Mouse (Mus musculus) layer of hippocampus, adult 9-11 months (tissue): Measurements from ENCODE around the gene Psmg4.
A peak's percentile ranks its signal among the peaks of the same experiment; 100 is the strongest.

Experiments used
- DNase-seq: peaks from one replicate; pipeline ENCODE4 v3.0.0; 2022

The Psmg4 gene

DNA sequence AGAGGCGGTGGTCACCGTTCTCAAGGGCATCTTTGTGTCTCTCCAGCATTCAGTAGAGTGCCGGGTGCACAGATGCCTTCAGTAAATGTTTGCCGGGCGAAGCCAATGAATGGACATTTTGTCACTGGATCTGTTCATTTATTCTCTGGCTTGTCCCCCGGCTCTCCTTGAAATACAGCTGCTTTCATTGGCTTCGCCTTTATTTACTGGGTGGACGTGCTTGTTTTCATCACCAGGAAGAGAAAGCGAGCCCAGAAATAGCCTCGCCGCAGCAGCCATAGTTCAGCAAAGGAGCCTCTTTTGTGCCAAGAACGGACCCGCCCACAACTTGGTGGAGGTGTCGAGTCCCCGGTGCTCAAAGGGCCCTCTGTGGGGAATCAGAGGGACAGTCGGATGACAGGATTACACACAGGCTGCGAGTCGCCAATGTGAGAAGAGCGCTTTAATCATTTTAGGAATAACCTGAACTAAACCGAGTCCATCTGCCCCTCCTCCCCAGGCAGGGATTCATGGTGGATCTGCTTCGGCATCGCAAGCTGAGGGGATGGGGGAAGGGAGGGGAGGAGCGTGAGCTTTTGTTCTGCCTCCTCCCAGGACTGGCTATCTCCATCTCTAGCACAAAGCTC, 13.9 kb upstream of the Psmg4 start:
- peak; percentile 88 for DNase-seq

DNA sequence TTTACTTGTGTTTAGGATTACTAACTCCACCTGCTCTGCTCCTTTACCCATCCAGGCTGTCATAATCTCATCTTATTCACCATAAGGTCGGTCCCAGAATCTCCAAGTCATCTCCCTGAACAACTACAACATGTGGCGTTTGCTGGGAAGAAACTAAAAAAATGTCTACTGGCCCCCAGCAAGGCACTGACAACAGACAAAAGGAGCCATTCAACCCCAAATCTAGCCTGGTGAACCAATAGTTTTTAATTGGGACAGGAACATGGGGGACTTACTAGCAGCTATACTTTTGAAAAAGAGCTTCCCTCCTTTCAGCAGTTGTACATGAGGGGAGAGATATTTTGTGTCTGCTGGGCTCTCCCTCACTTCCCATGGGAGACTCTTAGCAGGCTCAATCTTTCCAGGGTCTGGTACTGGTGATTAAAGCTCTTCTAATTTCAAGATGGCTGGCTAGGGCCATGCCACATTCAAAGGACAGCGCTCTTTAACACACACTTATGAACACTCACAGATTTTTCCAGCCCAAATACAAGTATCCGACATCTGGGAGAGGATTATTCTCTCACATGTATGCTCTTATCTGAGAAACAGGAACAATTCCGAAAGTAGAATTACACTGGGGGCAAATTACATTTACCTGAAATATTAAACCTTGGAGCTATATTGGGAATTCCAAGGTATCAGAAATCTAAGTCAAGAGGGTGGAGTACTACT, 13.1 kb upstream of the Psmg4 start:
- DNase-seq, result no peak

DNA sequence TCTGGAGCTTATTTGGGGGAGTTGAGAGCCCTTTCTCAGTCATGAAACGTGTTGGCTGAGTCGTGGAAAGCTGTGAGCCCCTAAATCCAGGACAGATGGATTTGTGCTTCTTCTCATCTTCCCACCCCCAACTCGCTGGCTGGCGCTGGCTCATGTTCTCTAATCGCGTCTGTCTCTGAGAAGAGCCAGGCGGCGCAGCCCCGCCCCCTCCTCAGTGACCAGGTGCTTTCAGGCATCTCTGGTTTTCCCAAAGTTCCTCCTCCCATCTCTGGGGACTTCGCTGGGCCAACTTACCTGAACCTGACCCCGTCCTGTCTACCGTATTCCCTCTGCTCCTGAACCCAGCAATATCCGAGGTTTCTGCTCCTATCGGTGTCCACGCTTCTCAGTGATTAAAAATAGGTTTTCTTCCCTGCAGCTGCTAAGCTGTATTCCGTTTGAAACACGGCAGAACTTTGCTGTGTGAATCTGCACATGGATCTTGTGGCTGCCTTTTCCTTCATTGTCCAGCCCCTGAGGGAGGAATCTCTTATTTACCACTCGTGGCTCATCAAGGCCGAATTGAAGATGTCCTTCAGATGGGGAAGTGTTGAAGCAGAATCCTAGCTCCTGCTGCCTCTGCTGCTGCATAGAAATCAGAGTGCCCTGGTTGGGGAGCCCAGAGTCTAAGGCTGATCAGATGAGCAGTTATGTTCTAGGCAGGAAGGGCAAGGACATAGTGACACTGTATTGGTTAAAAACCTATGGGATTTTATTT, 12.3 kb upstream of the Psmg4 start:
- DNase-seq, result peak; percentile 82

DNA sequence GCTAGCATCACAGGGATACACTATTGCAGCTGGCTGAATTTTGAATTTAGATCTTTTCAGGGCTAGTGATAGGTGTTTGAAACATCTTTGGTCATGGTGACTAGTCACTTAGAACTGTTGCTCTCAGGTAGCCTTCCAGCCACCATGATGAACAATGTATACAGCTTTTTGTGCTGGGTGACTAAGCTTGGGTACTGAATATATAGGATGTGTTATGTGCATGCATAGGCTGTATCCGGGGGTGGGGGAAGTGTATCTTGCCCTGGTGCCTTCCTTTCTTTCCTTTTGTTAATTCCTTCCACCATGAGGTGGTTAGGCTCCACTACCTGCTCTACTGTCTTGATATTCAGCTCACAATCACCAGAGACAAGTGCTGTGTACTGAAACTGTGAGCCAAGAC, 11.3 kb upstream of the Psmg4 start:
- no peak for DNase-seq

DNA sequence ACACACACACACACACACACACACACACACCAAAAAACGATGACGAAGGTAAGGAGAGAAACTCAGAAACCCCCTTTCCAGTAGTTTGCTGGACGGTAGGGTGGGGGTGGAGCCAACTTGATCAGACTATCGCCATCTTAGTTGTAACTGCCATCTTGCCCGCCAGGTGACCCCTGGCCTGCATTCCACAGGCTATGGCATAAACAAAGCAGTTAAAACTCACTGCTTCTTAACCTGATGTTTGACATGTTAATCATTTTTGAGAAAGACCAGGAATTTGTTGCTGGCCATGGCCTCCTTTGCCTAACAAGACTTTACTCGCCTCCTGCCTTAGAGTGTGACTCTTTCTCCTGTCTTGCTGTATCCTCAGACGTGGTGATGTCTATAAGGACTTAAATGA, 10.1 kb upstream of the Psmg4 start:
- peak; percentile 1 for DNase-seq

DNA sequence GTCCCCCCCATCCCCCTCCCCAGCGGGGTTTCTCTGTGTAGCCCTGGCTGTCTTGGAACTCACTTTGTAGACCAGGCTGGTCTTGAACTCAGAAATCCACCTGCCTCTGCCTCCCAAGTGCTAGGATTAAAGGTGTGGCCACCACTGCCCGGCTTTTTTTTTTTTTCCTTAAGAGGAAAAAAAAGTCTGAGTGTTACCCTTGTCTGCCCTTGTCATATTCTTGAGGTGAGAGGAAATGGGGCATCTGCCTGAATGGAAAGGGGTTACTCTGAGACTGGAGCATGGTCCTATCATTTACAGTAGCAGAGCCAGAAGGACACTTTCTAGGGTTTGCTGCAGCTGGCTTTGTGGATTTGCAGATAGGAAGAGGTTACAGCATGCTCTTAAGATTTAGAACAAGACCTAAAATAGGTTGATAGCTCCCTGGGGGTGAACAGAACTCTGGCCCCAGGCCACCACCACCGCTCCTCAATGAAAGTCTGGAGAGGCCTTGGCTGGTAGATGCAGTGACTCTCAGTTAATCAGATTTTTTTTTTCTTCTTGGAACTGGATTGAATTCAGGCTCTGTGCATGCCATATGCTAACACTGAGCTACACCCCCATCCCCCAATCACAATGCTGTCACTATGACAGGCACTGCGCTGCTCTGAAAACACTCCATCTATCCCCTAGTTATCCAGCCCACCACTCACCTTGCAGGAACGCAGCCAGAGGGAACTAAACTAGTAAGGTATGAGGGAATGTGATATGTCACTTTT, 9.3 kb upstream of the Psmg4 start:
- DNase-seq, result peak; percentile 65

DNA sequence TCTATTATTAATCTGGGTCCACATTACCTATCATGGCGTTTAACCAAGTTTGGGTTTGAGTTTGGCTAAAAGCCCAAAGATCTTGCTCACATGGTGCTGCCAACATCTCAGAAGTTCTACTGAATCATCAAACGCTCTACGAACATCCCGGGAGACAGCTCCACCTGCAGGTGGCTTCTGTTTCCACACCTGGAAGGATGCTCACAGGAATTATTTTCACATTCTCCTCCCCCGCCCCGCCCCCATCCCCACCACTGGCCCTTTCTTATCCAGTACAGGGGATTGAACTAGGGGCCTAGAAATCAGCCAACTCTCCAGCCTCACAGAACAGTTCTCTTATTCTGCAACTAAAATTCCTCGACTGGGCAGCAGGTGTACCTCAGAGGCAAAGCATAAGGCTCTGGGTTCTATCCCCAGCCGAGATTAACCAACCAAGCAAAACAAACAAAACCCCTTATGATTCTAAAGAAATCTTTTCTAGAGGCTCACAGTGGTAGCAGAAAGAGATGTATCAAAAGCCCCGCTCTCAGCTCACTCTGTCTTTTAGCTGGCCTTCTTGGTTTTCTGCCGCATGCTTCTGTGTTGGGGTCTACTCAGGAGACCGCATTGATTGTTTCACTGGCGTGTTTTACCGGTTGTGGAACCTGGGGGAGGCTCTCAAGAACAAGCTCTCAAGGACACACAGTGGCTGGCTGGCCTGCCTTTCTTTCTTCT, 8.4 kb upstream of the Psmg4 start:
- DNase-seq, result peak; percentile 68

DNA sequence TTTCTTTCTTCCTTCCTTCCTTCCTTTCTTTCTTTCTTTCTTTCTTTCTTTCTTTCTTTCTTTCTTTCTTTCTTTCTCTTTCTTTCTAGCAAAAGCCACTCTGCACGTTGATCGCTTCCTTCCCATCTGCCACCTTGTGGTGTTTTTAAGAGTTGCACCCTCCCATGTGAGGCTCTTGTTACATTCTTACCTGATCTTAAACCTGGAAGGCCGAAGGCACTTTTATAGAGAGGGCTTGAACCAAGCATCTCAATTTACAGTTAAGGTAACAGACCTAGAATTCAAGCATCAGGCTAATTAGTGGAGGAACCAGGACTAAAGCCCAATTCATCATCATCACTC, 7.9 kb upstream of the Psmg4 start:
- DNase-seq, result peak; percentile 65

DNA sequence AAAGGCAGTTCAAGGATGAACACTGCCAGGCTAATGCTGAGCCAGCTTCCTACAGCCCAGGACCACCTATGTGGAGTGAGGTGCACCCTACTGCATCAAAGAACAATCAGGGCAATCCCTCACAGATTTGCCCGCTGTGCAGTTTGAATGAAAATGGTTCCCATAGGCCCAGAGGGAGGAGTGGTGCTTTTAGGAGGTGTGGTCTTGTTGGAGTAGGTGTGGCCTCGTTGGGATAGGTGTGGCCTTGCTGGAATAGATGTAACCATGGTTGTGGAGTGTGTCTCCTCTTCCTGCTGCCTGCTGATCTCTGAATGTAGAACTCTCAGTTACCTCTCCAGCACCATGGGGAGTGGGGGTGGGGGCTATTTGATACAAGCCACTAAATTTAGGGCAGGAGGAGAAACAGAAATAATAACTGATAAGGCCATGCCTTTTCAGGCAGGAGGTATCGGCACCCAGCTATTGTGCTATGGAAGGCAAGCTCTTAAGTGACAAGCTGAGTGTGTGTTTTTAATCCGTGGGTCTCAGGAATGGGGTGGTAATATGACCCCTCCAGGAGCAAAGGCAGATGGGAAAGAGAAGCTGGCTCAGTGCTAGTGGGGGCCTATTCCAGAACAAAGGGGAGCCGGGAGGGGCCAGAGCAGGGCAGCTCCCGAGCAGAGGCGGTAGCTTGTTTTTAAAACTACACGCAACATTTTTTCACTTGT, 6.5 kb upstream of the Psmg4 start:
- no peak for DNase-seq

DNA sequence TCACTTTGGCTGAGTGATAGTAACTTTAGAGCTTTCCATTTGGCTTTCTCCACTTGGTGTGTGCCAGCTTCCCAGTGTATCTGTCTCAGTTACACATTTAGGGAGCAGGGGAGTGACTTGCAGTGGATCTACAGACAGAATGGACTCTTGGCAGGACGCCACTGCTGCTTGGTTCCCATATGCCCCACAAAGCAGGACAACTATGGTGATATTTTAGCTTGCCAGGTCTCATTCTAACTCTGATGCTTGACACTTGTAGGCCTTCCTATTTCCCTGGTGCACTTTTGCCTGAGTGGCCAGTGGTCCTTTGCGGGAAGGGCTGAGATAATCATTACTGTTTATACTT, 6.0 kb upstream of the Psmg4 start:
- peak; percentile 49 for DNase-seq

DNA sequence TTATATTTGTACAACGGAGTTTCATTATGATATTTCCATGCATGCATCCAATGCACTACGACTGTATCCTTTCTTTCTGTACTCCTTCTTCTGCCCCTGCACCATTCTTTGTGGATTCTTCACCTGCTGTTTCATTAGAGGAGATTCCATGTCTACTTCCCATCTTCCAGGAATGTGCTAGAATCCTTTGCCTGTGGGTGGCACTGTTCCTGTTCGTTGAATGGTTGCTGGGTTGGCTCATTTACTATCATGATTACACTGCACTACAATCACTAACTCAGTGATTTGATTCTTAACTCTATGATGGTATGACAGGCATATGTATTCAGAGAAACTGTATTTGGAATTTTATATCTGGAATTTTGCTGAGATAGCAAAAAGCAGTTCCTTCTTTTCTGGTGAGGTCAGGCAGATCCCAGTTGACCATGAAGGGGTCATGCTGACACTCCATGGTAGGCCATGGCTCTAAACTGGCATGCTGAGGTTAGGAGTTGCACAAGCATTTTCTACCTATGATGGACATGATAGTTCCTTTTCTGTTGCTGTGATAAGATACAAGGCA, 5.1 kb upstream of the Psmg4 start:
- DNase-seq, result no peak

DNA sequence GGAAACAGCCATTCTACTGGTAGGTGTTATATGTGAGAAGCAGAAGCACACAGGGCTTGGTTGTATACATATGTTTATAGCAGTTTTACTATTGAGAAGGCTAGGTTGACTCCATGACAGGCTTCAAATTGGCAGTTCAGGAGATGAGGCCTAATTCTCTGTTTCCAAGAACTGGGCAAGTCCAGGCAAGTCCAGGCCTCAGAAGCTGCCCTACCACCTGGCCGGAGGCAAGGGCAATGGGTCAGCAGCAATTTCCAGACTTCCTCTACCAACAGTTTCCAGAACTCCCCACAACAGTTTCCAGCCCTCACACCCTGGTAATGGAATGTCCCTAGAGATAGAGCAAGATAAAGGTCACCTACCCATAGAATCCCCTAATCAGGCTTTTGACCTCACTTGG, 2.8 kb upstream of the Psmg4 start:
- no peak for DNase-seq

DNA sequence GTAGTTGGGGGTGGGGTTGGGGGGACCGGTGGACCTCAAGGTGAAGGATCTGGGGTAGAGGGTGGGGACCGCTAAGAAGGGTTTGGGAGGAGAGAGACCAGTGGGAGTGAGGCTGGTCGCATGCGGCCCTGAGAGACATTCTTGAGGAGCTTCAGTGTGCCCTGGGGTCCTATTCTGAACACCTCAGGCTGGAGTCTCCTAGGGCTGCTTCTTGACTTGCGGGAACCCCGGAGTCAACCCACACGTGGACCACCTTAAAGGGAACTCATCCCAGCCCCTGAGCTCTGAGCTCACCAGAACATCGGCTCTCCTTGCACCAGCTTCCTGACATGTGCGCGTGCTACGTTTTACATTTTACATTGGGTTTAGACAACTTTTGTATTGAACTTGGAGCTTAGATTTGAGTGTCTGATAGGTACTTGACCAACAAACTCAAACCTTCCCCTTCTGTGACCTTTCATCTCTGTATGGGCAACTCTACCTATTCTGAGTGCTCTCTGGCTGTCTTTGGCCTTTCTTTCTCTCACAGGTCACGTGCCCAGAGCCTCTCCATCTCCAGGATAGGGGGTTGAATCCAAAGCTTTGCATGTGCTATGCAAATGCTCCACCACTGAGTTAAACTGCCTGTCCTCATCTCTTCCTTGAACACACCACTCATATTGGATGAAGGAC, 676 bp downstream of the Psmg4 start:
- no peak for DNase-seq

DNA sequence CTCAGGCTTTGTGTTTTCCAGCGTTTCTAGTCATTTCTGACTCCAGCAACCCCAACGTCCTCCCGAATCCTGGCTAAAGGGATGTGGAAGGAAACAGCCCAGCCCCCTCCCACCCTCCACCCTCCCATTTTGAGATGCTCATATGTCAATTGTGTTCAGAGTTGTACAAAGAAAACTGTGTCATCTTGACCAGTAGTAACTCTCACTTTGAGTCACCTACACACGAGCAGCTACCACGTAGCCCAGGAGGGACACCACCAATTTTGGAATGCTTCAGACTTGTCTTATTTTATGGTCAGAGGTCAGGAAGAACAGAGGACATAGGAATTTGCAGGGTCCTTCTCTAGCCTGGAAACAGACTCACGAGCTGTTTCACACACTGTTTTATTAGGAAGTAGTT, 11.3 kb downstream of the Psmg4 start:
- no peak for DNase-seq

DNA sequence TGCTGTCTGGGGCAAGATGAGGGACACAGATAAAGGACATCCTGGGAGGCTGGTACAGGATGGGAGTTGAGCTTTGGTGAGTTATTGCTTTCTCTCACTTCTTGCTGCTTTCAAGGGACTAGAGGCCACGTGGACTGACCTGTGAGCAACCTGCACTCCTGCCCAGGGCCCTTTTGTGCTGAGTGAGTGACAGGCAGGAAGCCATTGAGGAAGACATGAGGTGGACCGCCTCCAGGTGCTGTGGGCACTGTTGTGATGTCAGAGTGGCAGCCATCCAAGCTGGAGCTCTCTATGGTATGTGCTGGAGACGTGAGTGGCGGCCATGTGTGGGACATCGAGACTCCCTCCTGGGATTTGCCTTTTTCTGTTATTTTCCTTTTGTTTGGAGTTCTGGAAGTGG, 18.9 kb downstream of the Psmg4 start:
- no peak for DNase-seq

DNA sequence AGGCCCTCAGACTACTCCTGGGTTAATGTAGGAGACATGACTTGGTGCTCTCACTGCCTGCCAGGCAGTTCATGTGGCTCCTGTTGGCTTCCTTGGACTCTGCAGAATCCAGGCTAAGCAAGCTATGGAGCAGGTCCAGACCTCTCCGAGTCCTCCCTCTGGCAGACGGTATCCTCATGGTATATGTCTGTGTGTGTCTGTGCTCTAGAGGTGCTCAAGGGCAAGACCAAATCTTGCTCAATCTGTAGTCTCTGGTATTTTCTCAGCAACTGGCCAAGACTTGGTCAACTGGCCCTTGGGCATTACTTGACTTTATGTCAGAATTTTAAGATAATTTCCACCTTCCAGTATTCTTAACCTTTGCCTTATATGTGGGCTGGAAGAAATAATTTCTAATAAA, 22.6 kb downstream of the Psmg4 start:
- no peak for DNase-seq

DNA sequence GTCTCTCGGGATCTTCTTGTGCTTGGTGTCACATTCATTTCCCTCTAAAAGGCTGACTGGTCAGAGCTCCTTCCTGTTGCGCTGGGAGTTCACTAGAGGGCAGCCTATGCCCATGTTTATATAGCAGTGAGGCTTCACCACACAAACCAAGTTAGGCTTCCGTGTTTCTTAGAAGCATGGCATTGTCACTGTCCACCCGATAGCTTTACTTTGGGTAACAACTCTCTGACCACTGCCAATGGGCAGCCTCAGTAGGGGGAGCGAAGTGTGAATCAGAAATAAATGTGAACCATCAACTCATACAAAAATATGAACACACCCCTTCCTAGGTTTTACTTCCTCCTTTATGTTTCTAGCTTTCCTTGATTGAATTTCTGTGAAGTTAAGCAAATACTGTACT, 24.8 kb downstream of the Psmg4 start:
- DNase-seq, result peak; percentile 79

DNA sequence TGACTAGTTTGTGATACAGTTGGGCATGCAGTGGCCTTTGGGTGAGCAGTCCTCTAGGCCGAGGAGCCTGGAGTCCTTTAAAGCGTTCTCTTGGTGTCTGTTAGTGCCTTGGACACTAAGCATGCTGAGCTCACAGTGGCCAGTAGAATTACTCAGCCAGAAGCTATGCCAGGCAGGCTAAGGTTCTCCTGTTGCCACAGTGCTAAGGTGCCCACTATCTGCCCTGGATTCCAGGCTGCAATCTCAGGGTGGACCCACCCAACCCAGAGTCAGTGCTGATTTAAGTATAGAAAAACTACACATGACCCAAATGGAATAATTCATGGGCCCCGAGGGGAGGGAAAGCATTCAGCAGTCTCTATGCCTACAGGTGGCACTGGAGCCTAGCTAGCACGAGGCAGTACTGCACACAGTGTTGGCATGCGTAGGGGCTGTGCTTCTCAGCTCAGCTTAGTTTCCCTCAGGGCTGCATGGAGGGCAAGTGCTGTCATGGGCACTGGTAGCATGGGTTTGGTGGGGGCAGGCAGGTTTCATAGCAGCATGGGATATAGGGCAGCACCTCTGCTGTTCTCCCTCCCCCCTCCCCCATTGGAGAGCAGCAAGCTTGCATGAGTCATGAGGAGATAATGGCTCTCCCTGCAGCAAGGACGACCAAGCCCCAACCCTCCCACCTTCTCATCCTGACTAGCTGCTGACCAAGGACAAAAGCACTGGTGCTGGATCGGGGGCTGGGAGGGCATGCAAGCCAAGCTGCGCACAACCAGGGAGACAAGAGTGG, 29.8 kb downstream of the Psmg4 start:
- DNase-seq, result peak; percentile 41

DNA sequence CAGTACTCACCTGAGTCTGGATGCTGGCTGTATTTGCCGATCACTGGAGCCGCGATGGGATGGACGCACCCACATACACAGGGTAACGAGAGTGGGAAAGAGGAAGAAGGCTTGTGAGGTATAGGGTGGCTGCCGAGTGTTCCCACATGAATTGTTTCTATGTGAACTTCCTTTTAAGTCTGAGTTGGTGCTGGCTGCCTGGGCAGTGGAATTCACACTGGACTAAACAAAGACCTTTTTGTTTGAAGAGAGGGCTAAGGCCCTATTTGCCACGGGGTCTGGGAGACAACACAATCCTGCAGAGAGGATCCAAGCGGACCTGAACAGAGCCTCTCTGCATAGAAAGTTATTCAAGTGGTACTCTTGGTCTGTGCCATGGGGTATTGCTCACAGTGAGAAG, 30.6 kb downstream of the Psmg4 start:
- DNase-seq, result no peak

DNA sequence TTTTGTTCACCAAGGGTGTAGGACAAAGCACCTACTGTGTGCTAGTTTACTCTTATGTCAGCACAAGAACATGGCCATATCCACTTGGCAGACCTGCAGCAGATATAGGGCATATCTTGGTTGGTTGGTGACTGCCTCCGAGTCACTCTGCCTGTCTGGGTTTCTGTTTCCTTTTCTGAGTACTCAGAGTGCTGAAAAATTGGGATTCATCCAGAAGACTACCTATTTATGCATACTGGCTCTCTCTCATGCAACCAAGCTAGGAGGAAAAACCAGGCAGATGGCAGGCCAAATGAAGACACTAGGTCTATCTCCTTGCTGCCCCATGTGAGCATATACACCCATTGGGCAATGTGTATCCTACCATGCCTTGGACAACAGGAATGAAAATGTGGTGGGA, 32.9 kb downstream of the Psmg4 start:
- no peak for DNase-seq

DNA sequence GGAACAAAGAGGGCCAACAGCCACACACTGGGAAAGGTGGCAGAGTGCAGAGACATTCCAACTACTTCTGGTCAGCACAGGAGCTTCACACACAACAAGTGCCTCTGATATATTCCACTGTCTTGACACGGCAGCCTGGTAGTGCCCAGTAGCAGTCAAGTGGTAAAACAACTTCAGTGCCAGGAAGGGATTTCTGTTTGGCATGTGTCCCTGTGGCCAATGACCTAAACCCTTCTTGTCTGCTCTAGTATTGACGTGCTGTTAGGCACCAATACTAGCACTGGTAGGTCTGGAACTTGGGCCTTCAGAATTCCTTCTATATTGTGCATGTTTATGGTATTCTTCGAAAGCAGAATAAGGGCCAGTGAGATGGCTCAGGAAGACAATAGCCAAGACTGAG, 42.5 kb downstream of the Psmg4 start:
- DNase-seq, result no peak
